Mouse (Mus musculus) frontal cortex, postnatal 10 days (tissue): ENCODE results near the gene Ralb.

Experiments used
- DNase-seq, 2 experiments: peaks; one replicate each; pipeline ENCODE4 v3.0.0; 2022; ENCODE audit warnings: low spot score in 2 of 2, mixed read lengths in 1 of 2

Ralb gene

DNA sequence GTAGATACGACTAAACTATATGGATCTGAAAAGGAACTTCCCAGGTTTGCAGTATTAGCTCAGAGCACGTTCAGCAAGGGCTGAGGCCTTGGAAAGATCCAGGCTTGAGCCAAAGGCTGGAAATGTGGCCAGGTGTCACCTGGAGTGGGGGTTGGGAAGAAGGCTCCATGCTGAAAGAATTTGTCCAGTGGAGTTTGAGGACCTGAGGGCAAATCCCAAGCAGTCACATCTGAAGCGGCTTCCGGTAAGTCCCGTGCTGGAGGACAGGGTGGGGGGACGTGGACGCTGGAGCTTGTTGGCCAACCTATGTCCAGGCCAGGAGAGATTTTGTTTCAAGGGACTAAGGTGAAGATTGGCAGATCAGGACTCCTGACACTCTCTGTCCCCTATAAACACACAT lies 19.2 kb upstream of the Ralb start:
- no peak for DNase-seq

DNA sequence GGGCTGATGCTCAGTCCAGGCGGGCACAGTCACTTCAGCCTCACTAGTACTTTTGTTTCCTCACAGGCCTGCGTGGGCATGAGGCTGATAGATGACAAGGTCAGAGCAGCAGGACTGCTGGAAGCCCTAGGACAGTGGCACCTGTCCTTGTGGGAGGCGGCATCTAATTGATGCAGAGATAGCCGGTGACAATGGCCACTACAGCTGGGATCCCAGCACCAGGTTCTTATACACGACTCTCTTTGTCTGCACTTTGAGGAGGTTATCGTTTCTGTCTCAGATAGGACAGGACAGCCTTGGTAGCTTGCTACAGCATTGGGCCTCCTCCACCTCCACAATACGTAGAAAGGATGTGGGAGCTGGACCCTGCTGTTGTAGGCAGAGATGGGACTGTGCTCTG lies 18.8 kb upstream of the Ralb start:
- no peak for DNase-seq

DNA sequence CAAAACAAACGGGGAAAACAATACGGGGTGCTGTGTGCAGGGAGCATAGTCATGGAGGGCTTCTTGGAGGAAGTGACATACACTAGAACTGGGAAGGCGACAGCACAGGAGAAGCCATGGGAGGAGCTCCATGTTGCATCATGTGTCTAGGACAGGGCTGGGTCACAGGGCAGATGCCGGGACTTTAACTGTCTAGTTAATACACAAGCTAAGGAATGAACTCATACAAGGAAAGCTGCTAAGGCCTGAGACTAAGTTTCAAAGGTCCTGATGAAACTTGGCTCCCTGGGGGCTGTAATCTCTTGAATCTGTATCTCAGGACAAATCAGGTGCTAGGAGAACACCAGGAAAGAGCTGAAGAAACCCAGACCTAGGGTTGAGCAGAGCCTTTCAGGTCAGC lies 18.1 kb upstream of the Ralb start:
- no peak for DNase-seq

DNA sequence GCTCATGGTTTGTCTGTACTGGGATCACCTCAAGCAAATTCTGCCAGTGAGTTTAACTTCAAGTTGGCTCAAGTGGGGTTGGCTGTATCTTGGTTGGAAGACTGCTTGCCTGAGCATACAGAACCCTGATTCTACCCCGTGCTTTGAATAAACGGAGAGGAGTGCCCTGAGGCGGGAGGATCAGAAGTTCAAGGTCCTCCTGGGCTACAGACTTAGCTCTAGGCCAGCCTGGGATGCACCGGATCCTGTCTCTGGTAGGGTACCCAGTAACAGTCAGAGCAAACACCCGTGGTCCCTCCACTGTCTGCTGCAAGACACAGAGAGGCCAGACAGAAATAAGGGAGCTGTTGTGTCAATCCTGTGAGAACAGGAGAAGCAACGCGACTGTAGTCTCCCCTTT lies 17.1 kb upstream of the Ralb start:
- no peak for DNase-seq

- no peak for DNase-seq
Measured at GRCm38 (mm10) chr1:119521029-119521428, 16.4 kb upstream of the Ralb start.

DNA sequence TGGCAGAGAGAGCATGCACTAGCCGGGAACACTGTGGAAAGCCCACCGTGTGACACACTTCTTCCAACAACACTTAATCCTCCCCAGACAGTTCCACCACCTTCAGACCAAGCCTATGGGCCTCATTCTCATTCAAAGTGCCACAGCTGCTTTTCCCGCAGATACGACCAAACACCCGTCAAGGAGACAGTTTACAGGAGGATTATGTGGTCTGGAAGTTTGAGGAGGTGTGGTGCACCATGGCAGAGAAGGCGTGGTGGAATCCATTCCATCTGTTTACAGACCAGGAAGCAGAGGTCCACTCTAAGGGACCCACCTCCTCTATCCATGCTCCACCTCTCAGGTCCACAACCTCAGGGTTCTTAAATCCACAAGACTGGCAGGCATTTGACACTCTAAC lies 14.7 kb upstream of the Ralb start:
- no peak for DNase-seq

- no peak for DNase-seq
Measured at GRCm38 (mm10) chr1:119518786-119519185, 14.2 kb upstream of the Ralb start.

DNA sequence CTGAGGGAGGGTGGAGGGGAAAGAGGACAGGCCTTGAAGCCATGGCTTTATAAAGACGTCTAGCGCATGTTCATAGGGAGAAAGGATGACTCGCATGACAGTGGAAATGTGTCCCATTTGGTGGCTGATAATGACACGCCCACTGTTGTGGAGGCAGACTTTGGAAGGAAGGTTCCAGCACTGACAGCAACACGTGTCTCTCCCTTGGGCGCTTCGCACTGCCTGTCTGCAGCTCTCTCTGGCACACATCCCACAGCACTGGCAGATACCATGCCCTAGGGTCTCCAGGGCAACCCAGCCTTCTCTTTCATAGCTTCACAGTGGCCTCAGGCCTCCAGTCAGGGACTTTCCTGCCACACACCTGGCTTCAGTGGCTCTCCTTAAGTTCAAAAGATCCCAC lies 13.5 kb upstream of the Ralb start:
- no peak for DNase-seq

GRCm38 (mm10) chr1:119510857-119511256 lies 6.3 kb upstream of the Ralb start:
- DNase-seq, result no peak

DNA sequence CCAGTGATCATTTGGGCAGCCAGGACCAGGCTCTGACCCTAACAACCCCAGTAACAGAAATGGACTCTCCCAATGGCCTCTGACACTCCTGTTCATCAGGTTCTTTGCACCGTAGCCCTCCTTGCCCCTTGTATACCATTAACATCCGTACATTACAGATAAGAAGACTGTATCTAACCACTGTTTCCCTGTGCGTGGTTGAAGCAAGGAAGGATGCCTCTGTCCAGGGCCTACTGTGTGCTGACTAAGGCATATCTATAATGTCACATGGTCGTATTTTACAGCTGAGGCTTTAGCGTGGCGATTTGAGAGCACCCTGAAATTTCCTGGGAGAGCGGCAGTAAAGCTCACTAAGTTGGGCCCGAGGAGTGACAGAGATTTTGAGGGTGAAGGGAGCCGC lies 5.8 kb upstream of the Ralb start:
- no peak for DNase-seq

- DNase-seq, result no peak
Measured at GRCm38 (mm10) chr1:119509474-119509873, 4.9 kb upstream of the Ralb start.

- DNase-seq, result no peak
Measured at GRCm38 (mm10) chr1:119508548-119508947, 4.0 kb upstream of the Ralb start.

DNA sequence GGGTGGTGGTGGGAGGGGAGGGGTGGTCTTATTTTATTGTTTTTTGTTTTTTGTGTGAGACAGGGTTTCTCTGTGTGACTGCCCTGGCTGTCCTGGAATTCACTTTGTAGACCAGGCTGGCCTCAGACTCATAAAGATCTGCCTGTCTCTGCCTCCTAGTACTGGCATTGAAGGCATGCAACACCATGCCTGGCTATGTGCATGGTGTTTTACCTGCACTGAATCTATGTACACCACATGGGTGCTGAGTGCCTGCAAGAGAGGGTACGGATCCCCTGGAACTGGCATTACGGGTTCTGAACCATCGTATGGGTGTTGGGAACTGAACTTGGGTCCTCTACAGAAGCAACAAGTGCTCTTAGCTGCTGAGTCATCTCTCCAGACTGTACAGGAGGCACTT lies 1.4 kb upstream of the Ralb start:
- no peak for DNase-seq

- DNase-seq, result no peak
Measured at GRCm38 (mm10) chr1:119503808-119504207, 786 bp downstream of the Ralb start.

DNA sequence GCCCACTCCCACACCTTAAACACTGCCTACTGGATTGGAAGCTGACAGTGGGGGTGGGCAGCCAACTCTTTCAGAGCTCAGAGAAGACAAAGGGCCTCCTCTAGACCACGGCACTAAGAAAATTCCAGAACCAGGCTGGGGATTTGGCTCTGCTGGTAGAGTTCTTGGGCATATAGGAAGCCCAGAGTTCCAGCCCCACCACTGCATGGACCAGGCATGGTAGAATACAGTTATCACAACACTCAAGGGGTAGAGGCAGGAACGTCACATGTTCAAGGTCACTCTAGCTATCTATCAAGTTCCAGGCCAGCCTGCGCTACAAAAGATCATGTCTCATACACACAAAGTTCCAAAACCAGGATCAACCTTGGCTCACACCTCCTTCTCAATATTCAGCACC lies 1.4 kb downstream of the Ralb start:
- DNase-seq, result no peak

GRCm38 (mm10) chr1:119502729-119503128 lies 1.9 kb downstream of the Ralb start:
- DNase-seq, result no peak

- no peak for DNase-seq
Measured at GRCm38 (mm10) chr1:119501881-119502280, 2.7 kb downstream of the Ralb start.

GRCm38 (mm10) chr1:119499456-119499855 lies 5.1 kb downstream of the Ralb start:
- no peak for DNase-seq

DNA sequence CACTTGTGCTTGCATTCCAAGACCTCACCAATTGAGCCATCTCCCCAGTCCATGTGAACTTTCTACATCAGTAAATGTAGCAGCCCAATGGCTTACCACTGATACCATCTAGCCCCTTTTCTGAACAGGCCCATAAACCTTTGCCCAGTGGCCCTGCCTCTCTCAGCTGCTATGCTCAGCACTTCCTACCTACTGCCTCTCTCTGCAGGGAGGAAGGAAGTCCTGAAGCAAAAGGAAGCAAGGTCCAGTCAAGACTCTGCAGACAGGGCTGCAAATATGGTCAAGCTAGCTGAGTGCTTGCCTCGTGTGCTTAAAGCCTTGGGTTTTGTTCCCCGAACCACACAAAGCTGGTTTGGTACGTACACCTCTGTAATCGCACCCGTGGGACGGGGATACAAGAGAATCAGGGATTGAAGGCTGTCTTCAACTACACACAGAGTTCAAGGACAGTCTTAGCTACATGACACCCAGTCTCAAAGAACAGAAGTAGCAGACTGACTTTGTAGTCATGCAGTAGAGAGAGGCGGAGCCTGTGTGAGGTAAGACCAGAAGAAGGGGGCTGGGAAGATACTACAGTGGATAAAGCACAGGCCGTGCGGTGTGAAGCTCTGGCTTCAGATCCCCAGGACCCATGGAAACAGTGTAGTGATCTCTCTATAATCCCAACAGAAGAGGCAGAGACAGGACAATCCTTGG lies 5.9 kb downstream of the Ralb start:
- no peak for DNase-seq

DNA sequence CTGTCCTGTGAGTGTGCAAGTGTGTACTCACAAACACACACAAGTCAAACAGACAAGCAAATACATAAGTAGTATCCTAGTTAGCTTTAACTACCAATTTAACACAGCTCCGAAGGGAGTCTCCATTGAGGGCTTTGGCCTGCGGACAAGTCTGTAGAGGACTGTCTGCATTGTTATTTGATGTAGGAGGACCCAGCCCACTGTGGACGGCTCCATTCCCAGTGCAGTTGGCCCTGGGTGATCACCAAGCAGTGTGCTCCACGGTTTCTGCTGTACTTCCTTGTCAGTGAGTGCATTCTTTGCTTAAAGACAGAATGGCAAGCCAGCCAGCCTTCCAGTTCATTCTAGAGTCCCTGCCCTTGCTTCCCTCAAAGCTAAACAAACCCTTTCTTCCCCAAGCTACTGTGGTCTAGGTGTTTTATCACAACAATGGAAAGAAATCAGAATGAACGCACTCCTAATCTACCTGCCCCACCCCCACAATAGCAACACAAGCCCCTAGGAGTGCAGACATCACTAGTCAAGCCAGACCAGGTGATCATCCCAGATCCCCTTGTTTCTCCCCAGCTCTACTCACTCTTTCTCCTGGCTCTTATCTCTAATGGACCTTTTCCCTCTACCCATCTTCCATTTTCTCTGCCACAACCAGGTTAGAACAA lies 7.1 kb downstream of the Ralb start:
- no peak for DNase-seq

DNA sequence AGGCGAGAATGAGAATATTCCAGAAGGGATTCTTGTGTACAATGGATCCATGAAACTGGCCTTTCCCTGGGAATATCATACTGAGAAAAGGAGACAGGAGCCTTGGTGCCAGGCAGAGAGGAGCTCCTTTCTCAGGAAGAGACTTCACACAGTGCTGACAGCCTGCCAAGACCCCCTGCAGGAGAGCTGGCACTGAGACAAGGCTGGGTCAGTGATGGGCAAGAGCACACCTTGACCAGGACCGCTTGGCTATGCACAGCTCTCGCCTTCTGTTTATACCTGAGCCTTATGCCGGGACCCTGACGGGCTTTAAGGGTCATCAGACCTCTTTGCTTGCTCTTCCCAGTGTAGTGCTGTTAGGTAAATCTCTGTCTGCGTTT lies 9.2 kb downstream of the Ralb start:
- no peak for DNase-seq

DNA sequence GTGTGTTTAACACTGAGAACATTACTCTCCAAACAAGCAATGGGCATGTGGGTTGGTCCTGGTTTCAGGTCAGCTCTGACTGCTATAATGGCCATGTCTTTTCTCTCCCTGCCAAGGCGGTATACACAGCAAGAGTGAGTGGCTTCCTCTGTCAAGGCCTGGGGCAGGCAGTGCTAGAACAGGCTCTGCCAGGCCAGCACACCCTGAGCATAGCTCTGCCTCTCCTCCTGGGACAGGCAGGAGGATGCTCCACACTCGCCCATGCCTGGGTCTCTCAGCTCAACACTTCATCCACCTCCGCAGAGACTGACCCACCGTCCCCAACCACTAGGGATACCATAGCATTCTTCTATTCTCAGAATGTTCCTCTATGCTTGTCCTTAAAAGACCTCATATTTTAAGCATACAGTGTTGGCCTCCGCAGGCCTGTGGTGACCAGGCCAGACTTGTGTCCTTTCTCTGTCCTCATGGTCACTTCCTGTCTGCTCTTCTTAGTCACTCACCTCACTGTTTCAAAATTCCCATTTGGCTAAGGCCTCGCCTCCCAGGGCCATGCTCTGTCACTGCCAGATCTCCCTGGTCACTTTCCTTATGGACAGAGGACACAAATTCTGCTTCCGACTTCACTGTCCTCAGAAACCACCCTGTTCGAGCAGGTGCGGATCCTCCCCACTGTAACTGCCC lies 9.7 kb downstream of the Ralb start:
- DNase-seq, result no peak

- no peak for DNase-seq
Measured at GRCm38 (mm10) chr1:119494024-119494711, 10.4 kb downstream of the Ralb start.
